Mouse (Mus musculus) lung, postnatal 0 days (tissue): ENCODE measurements at regions not wholly inside any gene's neighbourhood (a gene's known extent, or its start where the extent isn't known, plus 50 kb on each side); places are given as distances from the start of the nearest gene placed in this dataset.

Experiments used
- ATAC-seq: fragments of 200-750 bp; cut with Nextera tagmentation; 2 replicates; pipeline ENCODE4 v1.8.0; 2017; ENCODE audit warnings: moderate library complexity
- DNase-seq: peaks from one replicate; pipeline ENCODE4 v3.0.0-alpha.2; 2016; ENCODE audit warnings: low spot score
- H3K27ac ChIP-seq: fragments of 300-500 bp; sonication (generic); 2 replicates; pipeline ENCODE4 v1.5.1; 2014; ENCODE audit warnings: antibody characterized with exemption, mild to moderate bottlenecking, low read length, mixed read lengths
- H3K27me3 ChIP-seq: fragments of 300-500 bp; sonication (generic); replicated peaks from 2 replicates; pipeline ENCODE4 v1.6.1; 2014; ENCODE audit warnings: low read length, mixed read lengths; ENCODE audit not compliant: insufficient read depth
- H3K36me3 ChIP-seq: fragments of 300-500 bp; sonication (generic); 2 replicates; pipeline ENCODE4 v1.6.1; 2014; ENCODE audit warnings: low read length, mixed read lengths; ENCODE audit not compliant: insufficient read depth
- H3K4me1 ChIP-seq: fragments of 300-500 bp; sonication (generic); 2 replicates; pipeline ENCODE4 v1.6.1; 2014; ENCODE audit warnings: antibody characterized with exemption, low read depth, low read length, mixed read lengths; ENCODE audit not compliant: insufficient read depth
- H3K4me2 ChIP-seq: fragments of 300-500 bp; sonication (generic); replicated peaks from 2 replicates; pipeline ENCODE4 v1.6.1; 2014; ENCODE audit warnings: low read depth, mild to moderate bottlenecking, low read length, moderate library complexity, mixed read lengths
- H3K4me3 ChIP-seq: fragments of 300-500 bp; sonication (generic); 2 replicates; pipeline ENCODE4 v1.5.1; 2014; ENCODE audit warnings: low read depth, low read length
- H3K9ac ChIP-seq: fragments of 300-500 bp; sonication (generic); replicated peaks from 2 replicates; pipeline ENCODE4 v1.6.1; 2014; ENCODE audit warnings: low read depth, mild to moderate bottlenecking
- H3K9me3 ChIP-seq: fragments of 300-500 bp; sonication (generic); 2 replicates; pipeline ENCODE4 v1.6.1; 2016; ENCODE audit warnings: low read length, mixed read lengths
- CTCF ChIP-seq: IDR thresholded peaks from 2 replicates; pipeline ENCODE4 v1.5.1; 2016; ENCODE audit warnings: antibody characterized with exemption, mild to moderate bottlenecking
- EP300 ChIP-seq: IDR thresholded peaks from 2 replicates; pipeline ENCODE4 v1.6.1; 2016; ENCODE audit warnings: antibody characterized with exemption, mild to moderate bottlenecking, control low read depth
- WGBS: fragments of 180-500 bp; shearing (Covaris S2); extraction: QIAGEN DNeasy Blood & Tissue Kit; methylation state at CpG from one replicate; pipeline ENCODE4 v1.1.7; 2014; 5-methylcytosine and 5-hydroxymethylcytosine counted together

GRCm38 (mm10) chr10:71485063-71485762 is 137.7 kb downstream of the Ipmk start:
- DNase-seq (no peak), ATAC-seq (no peak)
- Histone ChIP-seq H3K4me1 (no peaks in the 10 kb centered on the region), H3K4me3 (no peak overlapping the region), H3K27me3 (no peaks in the 10 kb centered on the region), H3K9ac (no peak overlapping the region), H3K36me3 (no peaks in the 10 kb centered on the region), H3K4me2 (no peak overlapping the region), H3K27ac (no peak overlapping the region), H3K9me3 (no peaks in the 10 kb centered on the region)
- WGBS, result 71% methylated on average over 17 of the region's 17 CpGs
- TF ChIP-seq EP300 (no peak), CTCF (no peak)

- DNase-seq (no peak), ATAC-seq (no peak)
- Histone ChIP-seq H3K4me2 (no peak overlapping the region), H3K27me3 (no peaks in the 10 kb centered on the region), H3K4me3 (no peak overlapping the region), H3K36me3 (no peaks in the 10 kb centered on the region), H3K4me1 (no peaks in the 10 kb centered on the region), H3K9ac (no peak overlapping the region), H3K9me3 (no peaks in the 10 kb centered on the region), H3K27ac (no peak overlapping the region)
- TF ChIP-seq EP300, result no peak
- TF ChIP-seq CTCF, result no peak
- 77% methylated on average over 7 of the region's 7 CpGs for WGBS
Measured at GRCm38 (mm10) chr10:71489791-71490190, 142.2 kb downstream of the Ipmk start.

GRCm38 (mm10) chr10:71502096-71502495 is 154.5 kb downstream of the Ipmk start:
- Histone ChIP-seq H3K9ac (no peak overlapping the region), H3K36me3 (no peaks in the 10 kb centered on the region), H3K4me3 (no peak overlapping the region), H3K9me3 (no peaks in the 10 kb centered on the region), H3K27me3 (no peaks in the 10 kb centered on the region), H3K27ac (no peak overlapping the region), H3K4me1 (no peaks in the 10 kb centered on the region), H3K4me2 (no peak overlapping the region)
- DNase-seq, result no peak
- ATAC-seq, result no peak
- no peak for TF ChIP-seq CTCF
- no peak for TF ChIP-seq EP300
- WGBS, result 31% methylated on average over 4 of the region's 5 CpGs

GRCm38 (mm10) chr10:71504219-71504618 is 156.7 kb downstream of the Ipmk start:
- Histone ChIP-seq H3K9me3 (no peaks in the 10 kb centered on the region), H3K27ac (no peak overlapping the region), H3K4me1 (no peaks in the 10 kb centered on the region), H3K36me3 (no peaks in the 10 kb centered on the region), H3K4me3 (no peak overlapping the region), H3K4me2 (no peak overlapping the region), H3K9ac (no peak overlapping the region), H3K27me3 (no peaks in the 10 kb centered on the region)
- no peak for DNase-seq
- TF ChIP-seq EP300 (no peak), CTCF (no peak)
- ATAC-seq, result no peak
- WGBS, result 54% methylated on average over 1 of the region's 1 CpGs

GRCm38 (mm10) chr10:71525290-71525689 is 177.7 kb downstream of the Ipmk start:
- 73% methylated on average over 2 of the region's 2 CpGs for WGBS
- DNase-seq (no peak), ATAC-seq (no peak)
- Histone ChIP-seq H3K4me3 (no peak overlapping the region), H3K36me3 (no peaks in the 10 kb centered on the region), H3K4me2 (no peak overlapping the region), H3K9me3 (no peaks in the 10 kb centered on the region), H3K27ac (no peak overlapping the region), H3K9ac (no peak overlapping the region), H3K4me1 (no peaks in the 10 kb centered on the region), H3K27me3 (no peaks in the 10 kb centered on the region)
- TF ChIP-seq CTCF (no peak), EP300 (no peak)

GRCm38 (mm10) chr10:71533759-71534158 is 186.2 kb downstream of the Ipmk start:
- no peak for TF ChIP-seq CTCF
- TF ChIP-seq EP300, result no peak
- 79% methylated on average over 2 of the region's 2 CpGs for WGBS
- Histone ChIP-seq H3K4me1 (no peaks in the 10 kb centered on the region), H3K27ac (no peak overlapping the region), H3K36me3 (no peaks in the 10 kb centered on the region), H3K9me3 (no peaks in the 10 kb centered on the region), H3K4me2 (no peak overlapping the region), H3K9ac (no peak overlapping the region), H3K4me3 (no peak overlapping the region), H3K27me3 (no peaks in the 10 kb centered on the region)
- ATAC-seq, result no peak
- no peak for DNase-seq

- Histone ChIP-seq H3K4me1 (no peaks in the 10 kb centered on the region), H3K27me3 (no peaks in the 10 kb centered on the region), H3K4me2 (no peak overlapping the region), H3K36me3 (no peaks in the 10 kb centered on the region), H3K9me3 (no peaks in the 10 kb centered on the region), H3K9ac (no peak overlapping the region), H3K4me3 (no peak overlapping the region), H3K27ac (no peak overlapping the region)
- DNase-seq (no peak), ATAC-seq (no peak)
- 68% methylated on average over 7 of the region's 7 CpGs for whole genome bisulfite sequencing
- no peak for TF ChIP-seq CTCF
- no peak for TF ChIP-seq EP300
Measured at GRCm38 (mm10) chr10:71545489-71545888, 197.9 kb downstream of the Ipmk start.
